Mouse (Mus musculus) small intestine, adult 2 months (tissue): ENCODE measurements around the gene Nfe2l2.

Experiments used
- CTCF ChIP-seq: fragments of 200-500 bp; IDR thresholded peaks from 2 replicates; pipeline ENCODE4 v1.5.1; 2012; ENCODE audit warnings: low read depth, mild to moderate bottlenecking, control low read depth, inconsistent platforms, low read length, moderate library complexity, mixed read lengths; ENCODE audit not compliant: insufficient replicate concordance, insufficient read length; ENCODE audit errors: extremely low read depth
- POLR2A ChIP-seq: fragments of 200-500 bp; IDR thresholded peaks from 2 replicates; pipeline ENCODE4 v1.6.1; 2012; ENCODE audit warnings: low read depth, mild to moderate bottlenecking, control low read depth, inconsistent platforms, low read length, moderate library complexity

GRCm38 (mm10) chr2:75737006-75737503 is 32.6 kb upstream of the Nfe2l2 start:
- TF ChIP-seq POLR2A (no peak), CTCF (no peak)
